Mouse (Mus musculus): ENCODE data around the gene Sntb2.
"Not testable (repeated sequence)": the region's sequence is repeated elsewhere in the genome, so short reads cannot be mapped to it uniquely, and the experiment has no call there.

Sntb2 gene

DNA sequence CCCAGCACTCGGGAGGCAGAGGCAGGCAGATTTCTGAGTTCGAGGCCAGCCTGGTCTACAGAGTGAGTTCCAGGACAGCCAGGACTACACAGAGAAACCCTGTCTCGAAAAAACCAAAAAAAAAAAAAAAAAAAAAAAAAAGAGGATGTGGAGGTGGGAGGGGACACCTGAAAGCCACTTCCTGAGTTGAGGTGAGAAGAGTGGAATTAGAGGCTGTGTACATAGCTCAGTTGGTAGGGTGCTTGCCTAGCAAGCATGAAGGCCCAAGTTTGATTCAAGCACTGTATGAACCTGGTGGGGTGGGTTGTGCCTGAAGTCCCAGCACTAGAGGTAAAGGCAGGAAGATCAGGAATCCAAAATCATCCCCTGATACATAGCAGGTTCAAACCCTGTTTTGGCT lies 38.0 kb downstream of the Sntb2 start:
- DNase-seq = not testable (repeated sequence)

GRCm38 (mm10) chr8:106974754-106975153 lies 39.2 kb downstream of the Sntb2 start:
- no peak for DNase-seq

- no peak for DNase-seq
These were observed 40.2 kb downstream of the Sntb2 start for GRCm38 (mm10) chr8:106975764-106976163.

DNA sequence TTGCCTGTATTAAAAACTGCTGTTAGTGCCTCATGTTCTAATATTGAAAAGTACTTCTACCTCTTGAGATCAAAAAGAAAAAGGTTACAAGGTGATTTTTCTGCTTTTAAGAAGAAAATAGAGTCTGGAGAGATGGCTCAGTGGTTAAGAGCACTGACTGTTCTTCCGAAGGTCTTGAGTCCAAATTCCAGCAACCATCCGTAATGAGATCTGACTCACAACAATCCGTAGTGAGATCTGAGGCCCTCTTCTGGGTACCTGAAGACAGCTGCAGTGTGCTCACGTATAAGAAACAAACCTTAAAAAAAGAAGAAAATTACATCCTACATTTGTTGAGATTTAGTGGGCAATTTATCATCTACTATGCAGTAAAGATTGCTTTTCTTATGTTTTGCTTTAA lies 40.9 kb downstream of the Sntb2 start:
- DNase-seq = no peak

GRCm38 (mm10) chr8:106978755-106979251 lies 43.3 kb downstream of the Sntb2 start:
- no peak for DNase-seq

DNA sequence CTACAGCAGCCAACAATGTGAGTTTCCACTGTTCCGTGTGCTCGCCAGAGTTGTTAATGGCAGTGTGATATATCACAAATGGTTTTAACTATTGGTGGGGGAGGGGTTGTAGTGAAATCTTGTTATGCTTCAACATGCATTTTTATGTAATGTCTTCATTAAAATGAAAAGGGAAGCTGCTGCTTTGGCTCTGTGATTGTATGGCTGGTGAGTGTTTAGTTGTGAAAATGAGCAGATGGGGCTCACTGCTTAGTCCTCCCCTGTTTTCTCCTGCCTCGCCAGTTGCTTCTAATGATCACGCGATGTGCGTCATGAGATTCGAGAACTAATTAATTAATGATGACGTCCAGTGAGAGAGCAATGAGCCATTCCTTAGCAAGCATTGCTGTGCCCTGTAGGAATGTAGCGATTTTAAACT lies 49.9 kb downstream of the Sntb2 start:
- peak; percentile 65 for DNase-seq

- peak; percentile 61 for DNase-seq
These were observed 50.4 kb downstream of the Sntb2 start for GRCm38 (mm10) chr8:106985951-106986350.

- no peak for DNase-seq
These were observed 52.0 kb downstream of the Sntb2 start for GRCm38 (mm10) chr8:106987557-106987956.

- DNase-seq = peak; percentile 39
These were observed 55.8 kb downstream of the Sntb2 start for GRCm38 (mm10) chr8:106991393-106991792.

- DNase-seq = peak; percentile 31
These were observed 60.8 kb downstream of the Sntb2 start for GRCm38 (mm10) chr8:106996339-106996738.

GRCm38 (mm10) chr8:106997416-106997815 lies 61.9 kb downstream of the Sntb2 start:
- DNase-seq = peak; percentile 78

- peak; percentile 93 for DNase-seq
These were observed 63.5 kb downstream of the Sntb2 start for GRCm38 (mm10) chr8:106999068-106999467.

- peak; percentile 96 for DNase-seq
These were observed 67.0 kb downstream of the Sntb2 start for GRCm38 (mm10) chr8:107002532-107002931.

GRCm38 (mm10) chr8:107007795-107008194 lies 72.2 kb downstream of the Sntb2 start:
- DNase-seq = no peak

GRCm38 (mm10) chr8:107012666-107013065 lies 77.1 kb downstream of the Sntb2 start:
- no peak for DNase-seq

GRCm38 (mm10) chr8:107014915-107015314 lies 79.4 kb downstream of the Sntb2 start:
- DNase-seq = peak; percentile 90

GRCm38 (mm10) chr8:107023479-107023878 lies 87.9 kb downstream of the Sntb2 start:
- no peak for DNase-seq

DNA sequence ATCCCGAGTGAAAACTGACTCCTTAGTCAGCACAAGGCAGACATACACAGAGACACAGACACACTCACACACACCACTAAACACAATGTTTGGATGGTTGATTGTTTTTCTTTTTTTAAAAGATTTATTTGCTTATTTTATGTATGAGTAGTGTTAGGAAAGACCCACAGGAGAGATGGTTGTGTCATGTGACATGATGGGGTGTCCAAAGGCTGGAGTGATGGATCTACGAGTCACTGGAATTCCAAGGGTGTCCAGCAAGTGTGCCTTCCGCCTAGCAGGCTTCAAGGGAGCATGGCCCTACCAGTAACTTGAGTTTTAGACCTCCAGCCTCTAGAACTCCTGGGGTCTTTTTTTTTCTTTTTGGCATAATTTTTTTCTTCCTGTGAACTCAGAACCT lies 93.8 kb downstream of the Sntb2 start:
- DNase-seq = no peak

- no peak for DNase-seq
These were observed 94.5 kb downstream of the Sntb2 start for GRCm38 (mm10) chr8:107030058-107030457.

DNA sequence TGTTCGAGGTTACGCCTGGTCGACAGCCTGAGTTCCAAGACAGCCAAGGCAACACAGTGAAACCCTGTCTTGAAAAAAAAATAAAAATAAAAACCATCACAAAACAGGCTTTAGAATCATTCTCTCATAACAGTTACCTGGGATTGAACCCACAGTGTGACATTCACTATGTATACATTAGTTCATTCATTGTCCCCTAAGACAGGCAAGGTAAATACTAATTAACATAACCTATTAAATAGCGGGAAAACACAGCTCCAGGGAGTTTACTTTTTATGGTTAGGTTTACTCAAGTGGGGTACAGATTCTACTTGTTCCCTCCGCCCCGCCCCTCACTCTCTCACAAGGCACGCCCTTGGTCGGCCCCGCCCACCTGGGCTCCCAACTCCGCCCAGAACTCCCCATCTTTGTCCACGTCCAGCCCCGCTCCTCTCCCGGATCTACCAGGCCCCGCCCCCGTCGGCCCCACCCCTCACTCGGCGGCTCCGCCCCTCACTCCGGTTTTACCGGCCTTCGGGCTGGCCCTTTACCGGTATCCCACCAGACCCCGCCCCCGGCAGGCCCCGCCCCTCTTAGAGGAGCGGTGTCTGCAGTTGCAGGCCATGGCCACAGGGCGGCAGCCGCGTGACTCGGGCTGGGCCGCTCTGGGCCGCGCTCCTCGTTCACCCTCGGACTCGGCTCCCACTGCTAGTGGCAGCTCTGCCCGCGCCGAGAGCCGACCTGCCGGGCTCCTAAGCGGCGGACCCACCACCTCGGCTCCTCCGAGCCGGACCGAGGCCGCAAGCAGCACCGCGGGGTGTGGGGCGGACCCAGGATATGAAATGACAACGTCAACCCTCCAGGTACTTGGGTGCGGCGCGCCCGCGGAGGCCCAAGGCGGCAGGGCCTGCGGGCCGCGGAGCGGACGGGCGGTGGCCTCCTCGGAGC lies 95.4 kb downstream of the Sntb2 start, which contains the start of gene Vps4a:
Gene Vps4a (plus strand): TSS at position 573 of the 927 bp plus-strand sequence.
- peak; percentile 100 for DNase-seq

GRCm38 (mm10) chr8:107031577-107032090 lies 96.1 kb downstream of the Sntb2 start:
- DNase-seq = no peak

DNA sequence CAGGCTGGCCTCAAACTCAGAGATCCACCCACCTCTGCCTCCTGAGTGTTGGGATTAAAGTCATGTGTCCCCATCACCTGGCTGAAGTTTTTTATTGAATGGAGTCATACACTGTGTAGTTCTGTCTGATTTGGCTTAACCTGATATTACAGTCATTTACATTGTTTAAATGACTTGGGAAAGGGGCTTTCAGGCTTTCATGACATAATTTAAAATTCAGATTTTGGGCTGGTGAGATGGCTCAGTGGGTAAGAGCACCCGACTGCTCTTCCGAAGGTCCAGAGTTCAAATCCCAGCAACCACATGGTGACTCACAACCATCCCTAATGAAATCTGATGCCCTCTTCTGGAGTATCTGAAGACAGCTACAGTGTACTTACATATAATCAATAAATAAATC lies 98.1 kb downstream of the Sntb2 start:
- not testable (repeated sequence) for DNase-seq

- DNase-seq = no peak
These were observed 100.1 kb downstream of the Sntb2 start for GRCm38 (mm10) chr8:107035641-107036040.

- no peak for DNase-seq
These were observed 101.1 kb downstream of the Sntb2 start for GRCm38 (mm10) chr8:107036626-107037025.

All from heart, adult 11 months (tissue).